25 mouse cellular contexts compared by ENCODE assay signal in the genomic region with DNA sequence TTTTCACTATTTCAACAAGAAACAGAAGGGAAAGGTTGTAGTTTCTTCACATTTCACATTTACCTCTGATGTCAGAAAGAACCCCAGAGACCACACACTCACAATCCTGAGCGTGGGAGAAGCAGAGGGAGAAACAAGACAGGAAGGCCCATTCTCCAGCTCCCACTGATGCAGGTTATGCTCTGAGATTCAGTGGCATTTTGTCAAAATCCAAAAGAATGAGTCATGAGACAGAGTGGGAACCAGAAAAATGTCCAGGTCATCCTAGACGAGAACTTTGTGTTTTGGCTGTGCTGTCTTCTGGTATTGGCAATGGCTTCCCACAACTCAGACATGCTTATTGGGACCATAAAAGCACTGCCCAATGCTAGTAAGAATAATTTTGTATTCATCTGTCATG.
"Had no signal": no experiment of that assay in that cellular context is flagged by ENCODE, and none has a peak within 500 bp of the region (broad histone marks: within the 10 kb centered on the region; RNA-seq: fewer than 3 reads in every experiment).

No protein-coding gene starts in this region.

- DNase-seq: cerebellum, adult 8-10 months; cerebellum, adult 9-10 months; cerebellum, adult 9-11 months; cerebellum, postnatal 10 days; cerebellum, postnatal 14 days; cerebellum, postnatal 25 days; cerebellum, postnatal 36 days; embryo, embryonic 11 days; forebrain, postnatal 0 days; gastrocnemius, adult 2 months; gastrocnemius, postnatal 10 days; gastrocnemius, postnatal 14 days; gastrocnemius, postnatal 25 days; gastrocnemius, postnatal 36 days; heart, adult 11 months; heart, adult 18-20 months; heart, adult 2 months had no signal

- H3K27me3 ChIP-seq: embryonic facial prominence, embryonic 12.5 days; embryonic facial prominence, embryonic 13.5 days; embryonic facial prominence, embryonic 15.5 days; forebrain, embryonic 12.5 days; forebrain, embryonic 13.5 days; forebrain, embryonic 15.5 days had no signal

- ATAC-seq: forebrain, embryonic 13.5 days; forebrain, embryonic 14.5 days; forebrain, embryonic 15.5 days; forebrain, embryonic 16.5 days; forebrain, postnatal 0 days had no signal
